Mouse (Mus musculus): Measurements from ENCODE around the gene AI413582.
A peak's percentile ranks its signal among the peaks of the same experiment; 100 is the strongest.

The AI413582 gene

DNA sequence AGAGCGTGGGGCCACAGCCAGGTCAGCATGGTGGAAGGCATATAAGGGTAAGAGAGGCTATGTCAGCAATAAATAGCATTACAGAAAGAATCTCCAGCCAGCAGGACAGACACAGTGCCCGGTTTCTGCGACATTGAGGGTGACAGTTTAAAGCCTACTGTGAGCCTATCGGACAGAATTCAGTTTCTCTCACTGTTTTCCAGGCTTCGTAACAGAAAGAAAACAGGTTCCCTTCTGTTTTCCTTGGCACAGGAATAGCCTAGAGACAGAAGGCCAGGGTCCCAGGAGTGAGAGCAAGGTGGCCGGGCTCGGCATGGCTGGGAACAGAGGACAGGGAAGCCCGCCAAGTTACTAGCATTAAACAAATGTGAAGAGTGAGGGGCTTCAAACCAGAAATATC lies 14.3 kb upstream of the AI413582 start:
- no peak for DNase-seq (ENCODE audit: low spot score)

DNA sequence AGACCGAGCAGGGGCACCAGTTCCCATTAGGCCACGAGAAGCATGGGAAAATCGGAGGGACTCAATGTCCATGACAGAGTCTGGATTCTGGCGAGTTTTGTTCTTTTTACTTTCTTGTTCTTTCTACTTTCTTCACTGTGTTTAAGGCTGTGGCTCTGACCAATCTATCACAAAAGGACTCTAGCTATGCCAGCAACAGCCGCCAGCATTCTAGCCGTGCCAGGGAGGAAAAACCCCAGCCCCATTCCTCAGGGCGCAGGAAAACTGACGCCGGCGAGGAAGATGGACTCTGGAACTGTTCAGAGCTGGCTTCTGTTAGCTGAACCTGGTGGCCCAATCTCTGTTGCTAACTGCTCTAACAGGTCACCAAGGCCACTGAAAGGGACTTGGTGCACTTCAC lies 12.9 kb upstream of the AI413582 start:
- no peak for DNase-seq (ENCODE audit: low spot score)

- no peak for DNase-seq (ENCODE audit: low spot score)
Observed at GRCm38 (mm10) chr17:27577468-27577867, 11.9 kb upstream of the AI413582 start.

GRCm38 (mm10) chr17:27576056-27576455 lies 10.5 kb upstream of the AI413582 start:
- DNase-seq (ENCODE audit: low spot score) = no peak

GRCm38 (mm10) chr17:27575116-27575776 lies 9.7 kb upstream of the AI413582 start:
- DNase-seq (ENCODE audit: low spot score) = no peak

DNA sequence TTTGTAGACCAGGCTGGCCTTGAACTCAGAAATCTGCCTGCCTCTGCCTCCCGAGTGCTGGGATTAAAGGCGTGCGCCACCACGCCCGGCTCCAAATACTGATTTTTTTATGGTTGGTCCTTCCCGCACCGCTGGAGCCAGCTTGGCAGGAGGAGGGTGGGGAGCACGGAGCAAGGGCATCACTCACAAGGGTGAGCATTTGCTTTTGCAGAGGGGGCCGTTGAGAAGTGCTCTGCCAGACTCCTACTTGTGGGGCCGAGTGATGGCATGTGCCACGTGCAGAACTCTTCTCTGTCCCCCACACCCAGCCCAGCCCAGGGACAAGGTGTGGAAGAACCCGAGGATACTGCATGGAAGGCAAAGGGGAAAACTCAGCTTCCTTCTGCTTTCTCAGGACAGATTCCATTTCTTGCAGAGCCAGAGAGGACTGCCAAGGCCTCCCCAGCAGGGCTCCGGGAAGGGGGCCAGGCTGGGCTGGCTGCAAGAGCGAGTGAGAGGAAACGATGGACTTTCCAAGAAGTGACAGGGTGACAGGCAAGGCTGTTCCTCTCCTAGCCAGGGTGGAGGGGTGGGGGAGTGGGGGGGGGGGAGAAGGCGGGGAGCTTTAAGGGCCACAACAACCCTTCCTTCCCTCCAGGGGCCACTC lies 9.0 kb upstream of the AI413582 start:
- DNase-seq (ENCODE audit: low spot score) = no peak

DNA sequence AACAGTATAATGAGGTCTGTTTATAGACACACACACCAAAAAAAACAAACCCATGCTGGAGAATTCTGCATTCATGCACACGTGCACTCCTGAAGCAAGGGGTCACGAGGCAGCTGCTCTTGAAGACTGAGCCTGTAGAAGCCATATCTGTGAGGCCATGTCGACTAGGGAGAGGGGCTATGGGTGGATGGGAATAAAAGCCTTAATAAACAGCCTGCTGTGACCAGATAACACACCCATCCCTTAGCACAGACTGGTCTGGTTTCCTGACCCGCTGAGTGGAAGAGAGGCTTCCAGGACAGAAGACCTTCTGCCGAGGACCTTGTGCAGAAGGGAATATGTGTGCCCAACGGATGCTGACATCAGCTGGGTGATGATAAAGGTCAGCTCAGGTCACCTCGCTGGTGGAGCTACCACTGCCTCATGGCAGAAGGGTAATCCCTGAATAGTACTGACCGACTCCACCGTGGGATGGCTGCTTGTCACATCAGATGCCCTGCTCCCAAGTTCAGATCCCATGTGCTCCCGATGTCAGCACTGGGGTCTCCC lies 8.3 kb upstream of the AI413582 start:
- no peak for DNase-seq (ENCODE audit: low spot score)

GRCm38 (mm10) chr17:27571315-27571714 lies 5.8 kb upstream of the AI413582 start:
- DNase-seq (ENCODE audit: low spot score) = peak; percentile 71

- no peak for DNase-seq (ENCODE audit: low spot score)
Observed at GRCm38 (mm10) chr17:27568228-27568627, 2.7 kb upstream of the AI413582 start.

GRCm38 (mm10) chr17:27565942-27566267 lies 349 bp upstream of the AI413582 start:
- no peak for DNase-seq (ENCODE audit: low spot score)

DNA sequence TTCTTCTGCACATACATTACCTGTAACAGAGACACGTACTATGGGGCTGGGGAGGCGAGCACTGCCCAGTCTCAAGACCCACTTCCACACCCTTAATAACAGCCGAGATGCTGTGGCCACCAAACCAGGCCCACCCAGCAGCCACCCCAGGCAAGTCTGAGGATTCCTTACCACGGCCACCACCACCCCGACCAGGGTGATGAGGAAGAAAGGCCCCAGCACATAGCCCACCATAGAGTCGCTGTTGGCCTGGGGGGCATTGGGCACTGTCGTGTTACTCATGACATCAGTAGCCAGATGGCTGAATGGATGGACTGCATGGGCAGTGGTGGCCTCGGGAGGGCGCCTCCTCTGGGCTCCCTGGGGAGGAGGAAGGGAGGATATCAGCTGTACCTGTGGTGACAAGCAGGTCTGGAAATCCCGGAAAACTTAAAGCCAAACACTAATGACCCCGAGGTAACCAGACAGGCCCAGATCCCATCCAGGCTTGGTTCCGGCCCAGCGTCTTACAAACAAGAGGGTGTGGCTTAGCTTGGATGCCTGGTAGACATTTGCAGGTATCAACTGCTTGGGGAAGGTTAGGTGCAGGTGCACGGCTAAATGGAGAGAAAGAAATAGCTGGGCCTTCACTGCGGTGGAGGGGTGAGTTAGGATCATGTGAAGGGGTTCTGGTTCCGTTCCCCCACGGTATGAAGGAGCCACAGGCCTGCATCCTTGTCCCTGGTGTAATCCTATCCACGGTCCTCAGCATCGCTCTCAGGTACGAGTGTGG lies 979 bp downstream of the AI413582 start:
- no peak for DNase-seq (ENCODE audit: low spot score)

- no peak for DNase-seq (ENCODE audit: low spot score)
Observed at GRCm38 (mm10) chr17:27563771-27564244, 1.7 kb downstream of the AI413582 start.

GRCm38 (mm10) chr17:27561809-27562526 lies 3.6 kb downstream of the AI413582 start:
- DNase-seq (ENCODE audit: low spot score) = peak; percentile 86

GRCm38 (mm10) chr17:27560926-27561480 lies 4.6 kb downstream of the AI413582 start:
- no peak for DNase-seq (ENCODE audit: low spot score)

DNA sequence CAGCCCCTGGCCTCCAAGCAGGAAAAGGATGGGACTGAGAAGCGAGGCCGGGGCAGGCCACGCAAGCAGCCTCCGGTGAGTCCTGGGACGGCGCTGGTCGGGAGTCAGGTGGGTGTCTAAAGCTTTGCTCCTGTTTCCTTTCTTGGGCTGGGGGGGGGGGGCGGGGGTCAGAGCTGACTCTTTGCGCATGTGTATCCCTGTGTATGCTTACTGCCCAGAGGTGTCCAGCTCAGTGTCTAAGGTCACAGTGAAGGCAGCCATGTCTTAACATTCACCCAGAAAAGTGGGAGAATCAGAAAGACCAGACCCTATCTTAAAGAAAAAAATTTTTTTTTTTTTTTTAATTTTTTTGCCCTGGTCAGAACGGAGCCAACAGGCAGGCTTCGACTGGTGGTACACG lies 6.0 kb downstream of the AI413582 start:
- no peak for DNase-seq (ENCODE audit: low spot score)

DNA sequence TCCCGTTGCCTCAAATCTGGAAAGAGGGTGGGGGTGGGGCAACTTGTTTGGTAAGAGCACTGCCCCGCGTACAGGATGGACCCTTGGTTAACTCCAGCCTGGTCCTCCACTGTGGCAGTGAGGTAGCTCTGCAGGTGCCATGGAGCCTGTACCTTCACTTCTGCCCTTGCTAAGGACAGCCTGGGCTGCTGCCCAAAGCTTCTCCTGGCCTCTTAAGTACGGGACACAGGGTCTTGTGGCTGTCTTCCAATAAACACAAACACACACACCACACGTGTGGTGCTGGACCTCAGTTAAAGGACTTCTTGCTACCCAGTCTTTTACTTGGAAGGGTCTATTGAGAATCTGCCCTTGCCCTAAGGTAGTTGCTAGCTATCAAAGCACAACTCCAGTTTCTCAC lies 6.7 kb downstream of the AI413582 start:
- DNase-seq (ENCODE audit: low spot score) = no peak

- no peak for DNase-seq (ENCODE audit: low spot score)
Observed at GRCm38 (mm10) chr17:27557927-27558661, 7.5 kb downstream of the AI413582 start.

- DNase-seq (ENCODE audit: low spot score) = no peak
Observed at GRCm38 (mm10) chr17:27557181-27557926, 8.2 kb downstream of the AI413582 start.

DNA sequence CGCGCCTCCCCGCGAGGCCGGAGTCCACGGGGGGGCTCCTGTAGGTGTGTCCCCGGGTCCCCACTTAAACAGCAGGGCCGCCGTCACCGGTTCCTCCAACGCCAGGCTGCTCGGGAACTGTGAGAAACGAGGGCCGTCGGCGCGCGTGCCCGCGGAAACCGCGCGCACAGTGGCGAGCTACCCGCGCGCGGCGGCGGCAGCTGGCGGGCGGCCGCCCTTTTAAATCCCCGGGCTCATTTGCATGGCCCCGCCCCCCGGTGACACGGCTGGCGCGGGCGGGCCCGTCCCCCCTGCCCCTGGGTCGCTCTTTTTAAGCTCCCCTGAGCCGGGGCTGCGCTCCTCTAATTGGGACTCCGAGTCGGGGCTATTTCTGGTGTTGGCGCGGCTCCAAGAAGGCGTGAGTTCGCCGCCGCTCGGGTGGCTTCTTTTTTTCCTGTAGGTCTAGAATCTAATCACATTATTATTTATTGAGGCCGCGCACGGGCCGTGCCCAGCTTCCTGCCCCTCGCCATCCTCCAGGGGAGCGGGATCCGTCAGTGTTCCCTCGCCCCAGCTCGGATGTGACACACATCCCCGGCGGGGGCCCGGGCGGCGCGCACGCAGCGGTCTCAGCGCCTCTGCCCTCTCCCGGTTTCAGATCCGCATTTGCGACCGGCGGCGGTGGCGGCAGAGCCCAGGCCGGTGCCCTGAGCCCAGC lies 9.1 kb downstream of the AI413582 start, which contains the start of gene Hmga1:
Gene Hmga1 (plus strand): TSS at position 183 of the 697 bp plus-strand sequence.
- peak; percentile 62 for DNase-seq (ENCODE audit: low spot score)

Data from ovary, adult 18-20 months (tissue).